Mouse (Mus musculus): ENCODE results near the gene Gm11639. TPM values are rescaled to one million over a fixed set of nuclear protein-coding genes. Genes with fewer than 3 reads are reported as not detected.

The Gm11639 gene
- under 1 TPM in 12 of 26 experiments, not detected in 14; 0.04 to 0.20 (median 0.08) TPM for total RNA-seq (2018; cell fraction: chromatin; rRNA removed)
- total RNA-seq (2018; cell fraction: cytosol; rRNA removed) = not detected
- total RNA-seq (2018; cell fraction: nucleus; rRNA removed) = under 1 TPM in 1 of 26 experiments, not detected in 25; 0.05 TPM
- polyA plus RNA-seq (2018) = not detected in 3 replicates

- no peaks in the 10 kb centered on the region for H3K79me2 ChIP-seq (ENCODE audit: inconsistent target)
- H3K4me3 ChIP-seq (ENCODE audit: inconsistent target) = no peak within 1 kb of the TSS
- 66% methylated on average over 22 of the region's 23 CpGs for WGBS (ENCODE audit: missing documents)
- H3K27ac ChIP-seq = no peak within 1 kb of the TSS
- no peaks in the 10 kb centered on the region for H3K36me3 ChIP-seq (ENCODE audit: inconsistent target)
Measured at GRCm38 (mm10) chr11:104685548-104685947, at the start of gene Gm11639. TSS of gene Gm11639 (plus strand) at chr11:104685707.

GRCm38 (mm10) chr11:104637010-104637409 lies 48.5 kb upstream of the Gm11639 start:
- no peaks in the 10 kb centered on the region for H3K36me3 ChIP-seq (ENCODE audit: inconsistent target)
- no peak overlapping the region for H3K27ac ChIP-seq
- no peak overlapping the region for H3K4me3 ChIP-seq (ENCODE audit: inconsistent target)
- no peaks in the 10 kb centered on the region for H3K79me2 ChIP-seq (ENCODE audit: inconsistent target)
- 59% methylated on average over 14 of the region's 14 CpGs for WGBS (ENCODE audit: missing documents)

GRCm38 (mm10) chr11:104638006-104638405 lies 47.5 kb upstream of the Gm11639 start:
- 87% methylated on average over 4 of the region's 5 CpGs for WGBS (ENCODE audit: missing documents)
- no peak overlapping the region for H3K4me3 ChIP-seq (ENCODE audit: inconsistent target)
- no peaks in the 10 kb centered on the region for H3K36me3 ChIP-seq (ENCODE audit: inconsistent target)

GRCm38 (mm10) chr11:104638906-104639305 lies 46.6 kb upstream of the Gm11639 start:
- Histone ChIP-seq H3K79me2 (ENCODE audit: inconsistent target) (no peaks in the 10 kb centered on the region), H3K36me3 (ENCODE audit: inconsistent target) (no peaks in the 10 kb centered on the region), H3K4me3 (ENCODE audit: inconsistent target) (no peak overlapping the region), H3K27ac (0 out of 2 replicates have a peak overlapping the region, but pooled peaks have one; percentile 1)
- 17% methylated on average over 2 of the region's 2 CpGs for WGBS (ENCODE audit: missing documents)

More at GRCm38 (mm10) chr11:104638006-104638405, 47.5 kb upstream of the Gm11639 start:
- no peaks in the 10 kb centered on the region for H3K79me2 ChIP-seq (ENCODE audit: inconsistent target)
- no peak overlapping the region for H3K27ac ChIP-seq

- Histone ChIP-seq H3K79me2 (ENCODE audit: inconsistent target) (no peaks in the 10 kb centered on the region), H3K27ac (no peak overlapping the region), H3K36me3 (ENCODE audit: inconsistent target) (no peaks in the 10 kb centered on the region), H3K4me3 (ENCODE audit: inconsistent target) (no peak overlapping the region)
- WGBS (ENCODE audit: missing documents) = 99% methylated on average over 9 of the region's 9 CpGs
Measured at GRCm38 (mm10) chr11:104639634-104640033, 45.9 kb upstream of the Gm11639 start.

- H3K4me3 ChIP-seq (ENCODE audit: inconsistent target) = no peak overlapping the region
- no peaks in the 10 kb centered on the region for H3K79me2 ChIP-seq (ENCODE audit: inconsistent target)
- no peaks in the 10 kb centered on the region for H3K36me3 ChIP-seq (ENCODE audit: inconsistent target)
- H3K27ac ChIP-seq = peak overlapping the region; percentile 28; the same call in 1 of the 2 replicates
- WGBS (ENCODE audit: missing documents) = 29% methylated on average over 10 of the region's 10 CpGs
Measured at GRCm38 (mm10) chr11:104640894-104641293, 44.6 kb upstream of the Gm11639 start.

GRCm38 (mm10) chr11:104643236-104643635 lies 42.3 kb upstream of the Gm11639 start:
- 96% methylated on average over 4 of the region's 4 CpGs for WGBS (ENCODE audit: missing documents)
- Histone ChIP-seq H3K36me3 (ENCODE audit: inconsistent target) (no peaks in the 10 kb centered on the region), H3K27ac (no peak overlapping the region), H3K4me3 (ENCODE audit: inconsistent target) (no peak overlapping the region), H3K79me2 (ENCODE audit: inconsistent target) (no peaks in the 10 kb centered on the region)

GRCm38 (mm10) chr11:104645402-104645801 lies 40.1 kb upstream of the Gm11639 start:
- Histone ChIP-seq H3K36me3 (ENCODE audit: inconsistent target) (no peaks in the 10 kb centered on the region), H3K4me3 (ENCODE audit: inconsistent target) (no peak overlapping the region), H3K27ac (no peak overlapping the region), H3K79me2 (ENCODE audit: inconsistent target) (no peaks in the 10 kb centered on the region)
- 98% methylated on average over 6 of the region's 6 CpGs for WGBS (ENCODE audit: missing documents)

GRCm38 (mm10) chr11:104646173-104646572 lies 39.3 kb upstream of the Gm11639 start:
- Histone ChIP-seq H3K79me2 (ENCODE audit: inconsistent target) (no peaks in the 10 kb centered on the region), H3K27ac (no peak overlapping the region), H3K36me3 (ENCODE audit: inconsistent target) (no peaks in the 10 kb centered on the region), H3K4me3 (ENCODE audit: inconsistent target) (no peak overlapping the region)
- WGBS (ENCODE audit: missing documents) = 80% methylated on average over 4 of the region's 4 CpGs

- Histone ChIP-seq H3K79me2 (ENCODE audit: inconsistent target) (no peaks in the 10 kb centered on the region), H3K36me3 (ENCODE audit: inconsistent target) (no peaks in the 10 kb centered on the region), H3K27ac (peak overlapping the region; percentile 69), H3K4me3 (ENCODE audit: inconsistent target) (no peak overlapping the region)
- 81% methylated on average over 4 of the region's 5 CpGs for WGBS (ENCODE audit: missing documents)
Measured at GRCm38 (mm10) chr11:104646611-104647010, 38.9 kb upstream of the Gm11639 start.

- H3K27ac ChIP-seq = peak overlapping the region; percentile 69
- no peaks in the 10 kb centered on the region for H3K36me3 ChIP-seq (ENCODE audit: inconsistent target)
- WGBS (ENCODE audit: missing documents) = 9% methylated on average over 8 of the region's 8 CpGs
- H3K4me3 ChIP-seq (ENCODE audit: inconsistent target) = no peak overlapping the region; the same call in 1 of the 2 replicates
- no peaks in the 10 kb centered on the region for H3K79me2 ChIP-seq (ENCODE audit: inconsistent target)
Measured at GRCm38 (mm10) chr11:104647188-104647867, 38.2 kb upstream of the Gm11639 start.

- Histone ChIP-seq H3K79me2 (ENCODE audit: inconsistent target) (no peaks in the 10 kb centered on the region), H3K27ac (no peak overlapping the region), H3K36me3 (ENCODE audit: inconsistent target) (no peaks in the 10 kb centered on the region), H3K4me3 (ENCODE audit: inconsistent target) (no peak overlapping the region)
- WGBS (ENCODE audit: missing documents) = 80% methylated on average over 3 of the region's 3 CpGs
Measured at GRCm38 (mm10) chr11:104648571-104648970, 36.9 kb upstream of the Gm11639 start.

GRCm38 (mm10) chr11:104660599-104660998 lies 24.9 kb upstream of the Gm11639 start:
- Histone ChIP-seq H3K36me3 (ENCODE audit: inconsistent target) (no peaks in the 10 kb centered on the region), H3K27ac (no peak overlapping the region), H3K79me2 (ENCODE audit: inconsistent target) (no peaks in the 10 kb centered on the region), H3K4me3 (ENCODE audit: inconsistent target) (no peak overlapping the region)
- 91% methylated on average over 4 of the region's 4 CpGs for WGBS (ENCODE audit: missing documents)

- H3K36me3 ChIP-seq (ENCODE audit: inconsistent target) = no peaks in the 10 kb centered on the region
- 95% methylated on average over 4 of the region's 5 CpGs for WGBS (ENCODE audit: missing documents)
- H3K79me2 ChIP-seq (ENCODE audit: inconsistent target) = no peaks in the 10 kb centered on the region
- no peak overlapping the region for H3K4me3 ChIP-seq (ENCODE audit: inconsistent target)
- no peak overlapping the region for H3K27ac ChIP-seq
Measured at GRCm38 (mm10) chr11:104661106-104661505, 24.4 kb upstream of the Gm11639 start.

- Histone ChIP-seq H3K4me3 (ENCODE audit: inconsistent target) (no peak overlapping the region), H3K27ac (no peak overlapping the region), H3K79me2 (ENCODE audit: inconsistent target) (no peaks in the 10 kb centered on the region), H3K36me3 (ENCODE audit: inconsistent target) (no peaks in the 10 kb centered on the region)
- 89% methylated on average over 20 of the region's 20 CpGs for WGBS (ENCODE audit: missing documents)
Measured at GRCm38 (mm10) chr11:104661531-104662205, 23.8 kb upstream of the Gm11639 start.
